Mouse (Mus musculus) G1E (cell line): ENCODE data around the gene Zfp991.
"Not testable (repeated sequence)": the region's sequence is repeated elsewhere in the genome, so short reads cannot be mapped to it uniquely, and the experiment has no call there.

Source experiments
- CTCF ChIP-seq: IDR thresholded peaks from 2 replicates; pipeline ENCODE4 v1.5.1; 2012; ENCODE audit warnings: low read depth, low read length, inconsistent platforms, mixed read lengths
- GATA1 ChIP-seq: IDR thresholded peaks from 2 replicates; pipeline ENCODE4 v1.6.1; 2012; ENCODE audit warnings: borderline replicate concordance, low read length, inconsistent platforms, mixed read lengths
- POLR2AphosphoS5 ChIP-seq: IDR thresholded peaks from 2 replicates; pipeline ENCODE4 v1.6.1; 2012; ENCODE audit warnings: low read depth, low read length, inconsistent platforms; ENCODE audit not compliant: insufficient replicate concordance
- TAL1 ChIP-seq: conservative IDR thresholded peaks from 2 replicates; pipeline ENCODE4 v1.6.1; 2012; ENCODE audit warnings: low read depth, low read length, inconsistent platforms, mixed read lengths

- TF ChIP-seq CTCF, GATA1, POLR2AphosphoS5, TAL1: not testable (repeated sequence)
Measured at GRCm38 (mm10) chr4:147122286-147122685, 9.6 kb upstream of the Zfp991 start.
